Mouse (Mus musculus) liver, postnatal 0 days (tissue): Measurements from ENCODE around the gene Ccnk.

Source experiments
- CTCF ChIP-seq: sonication (generic); IDR thresholded peaks from 2 replicates; pipeline ENCODE4 v1.5.1; 2016; ENCODE audit warnings: antibody characterized with exemption, low read depth
- EP300 ChIP-seq: IDR thresholded peaks from 2 replicates; pipeline ENCODE4 v1.6.1; 2016; ENCODE audit warnings: antibody characterized with exemption, low read depth, mild to moderate bottlenecking

DNA sequence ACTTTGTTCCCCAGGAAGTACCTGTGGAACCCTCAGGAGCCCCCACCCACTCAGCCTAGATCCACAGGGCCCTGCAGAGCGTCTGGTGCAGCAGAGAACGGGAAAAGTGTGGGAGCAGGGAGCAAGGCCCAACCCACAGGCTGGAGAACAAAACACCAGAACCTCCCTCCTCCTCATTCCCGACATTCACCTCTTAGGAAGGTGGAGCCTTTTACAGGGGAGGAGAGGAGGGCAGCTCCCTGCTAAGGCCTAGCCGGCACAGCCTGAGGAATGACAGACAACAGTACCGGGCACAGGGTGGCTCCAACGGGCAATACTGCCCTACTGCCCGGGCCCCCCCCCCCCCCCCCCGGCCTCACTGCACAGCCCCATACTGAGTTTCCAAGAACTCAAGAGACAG lies 44.0 kb downstream of the Ccnk start:
- no peak for TF ChIP-seq EP300
- TF ChIP-seq CTCF, result no peak
